Mouse (Mus musculus): Measurements from ENCODE around the gene Ppp2r1b. TPM values are rescaled to one million over a fixed set of nuclear protein-coding genes. Genes with fewer than 3 reads are reported as not detected.

Ppp2r1b gene
- polyA plus RNA-seq, 1 experiment from 2014 or later = 36.6 TPM

DNA sequence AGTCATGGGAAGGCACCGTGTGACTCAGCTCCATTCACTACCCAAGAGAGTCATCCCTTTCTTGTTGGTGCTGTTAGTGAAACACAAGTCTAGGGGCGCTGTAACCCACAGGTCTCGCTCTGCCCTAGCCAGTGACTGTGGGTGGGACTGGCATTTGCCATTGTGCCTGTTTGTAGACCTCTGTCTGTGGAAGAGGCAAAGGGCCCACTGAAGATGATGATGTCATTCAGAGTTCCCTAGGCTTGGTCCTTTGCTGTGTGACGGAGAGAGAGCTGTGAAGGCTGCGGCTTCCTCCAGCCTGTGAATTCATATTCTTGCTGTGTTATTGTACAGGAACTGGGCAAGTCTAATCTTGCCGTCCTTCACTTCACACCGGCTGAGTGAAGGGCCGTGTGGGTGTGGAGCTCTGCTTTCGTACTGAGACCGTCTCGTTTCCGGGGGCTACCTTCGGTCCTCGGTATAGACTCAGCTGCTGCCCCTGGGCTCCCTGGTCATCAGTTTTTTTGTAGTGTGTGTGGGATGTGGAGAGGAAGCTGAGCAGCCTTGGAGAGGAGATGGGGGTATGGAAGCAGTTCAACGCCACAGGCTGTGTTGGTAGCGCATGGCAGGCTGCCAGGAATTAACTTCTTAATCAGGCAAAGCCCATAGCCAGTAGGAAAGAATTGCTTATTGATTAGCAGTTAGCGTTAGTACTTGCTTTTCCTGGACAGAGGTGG is 7.7 kb downstream of the Ppp2r1b start:
- ATAC-seq (replicated peaks; ENCODE audit: low FRiP score, low read depth) = no peak
- H3K36me3 ChIP-seq (ENCODE audit: insufficient read depth, low read length) = no peaks in the 10 kb centered on the region
- no peak for TF ChIP-seq CTCF (IDR thresholded peaks at IDR 0.05; ENCODE audit: low read depth)
- H3K9me3 ChIP-seq (replicated peaks; ENCODE audit: low read length) = no peaks in the 10 kb centered on the region
- peak; percentile 24 for DNase-seq (ENCODE audit: low spot score)
- H3K27me3 ChIP-seq (ENCODE audit: insufficient read depth, low read length) = no peaks in the 10 kb centered on the region
- H3K4me3 ChIP-seq (replicated peaks; ENCODE audit: low read depth, low read length) = no peak overlapping the region
- H3K4me2 ChIP-seq (ENCODE audit: low read length) = peak overlapping the region; percentile 35; the same call in 1 of the 2 replicates
- no peak overlapping the region for H3K27ac ChIP-seq
- no peak overlapping the region for H3K9ac ChIP-seq (ENCODE audit: low read depth, low read length)
- H3K4me1 ChIP-seq (replicated peaks; ENCODE audit: insufficient read depth, low read length) = peaks cover 8% of the 10 kb centered on the region
- WGBS = 37% methylated on average over 17 of the region's 17 CpGs

DNA sequence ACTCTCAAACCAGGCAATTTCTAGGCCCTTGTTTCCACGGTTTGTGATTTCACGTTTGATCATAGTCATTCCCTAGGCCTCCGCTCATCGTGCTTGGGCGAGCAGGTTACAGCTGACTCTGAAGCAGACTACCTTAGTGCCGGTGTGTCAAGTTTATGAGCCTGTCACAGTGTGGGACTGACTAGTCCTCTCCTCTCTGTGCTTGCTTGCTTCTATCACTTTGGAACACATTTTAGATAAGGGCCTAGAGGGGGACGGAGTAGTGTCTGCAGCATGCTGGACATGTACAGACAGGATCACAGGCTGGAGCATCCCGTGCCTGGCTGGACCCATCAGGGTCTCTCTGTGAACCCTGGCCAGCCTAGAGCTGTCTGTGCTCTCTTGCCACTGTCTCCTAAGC is 9.3 kb downstream of the Ppp2r1b start:
- no peaks in the 10 kb centered on the region for H3K27me3 ChIP-seq (ENCODE audit: insufficient read depth, low read length)
- H3K36me3 ChIP-seq (ENCODE audit: insufficient read depth, low read length) = no peaks in the 10 kb centered on the region
- H3K27ac ChIP-seq = no peak overlapping the region
- H3K9me3 ChIP-seq (replicated peaks; ENCODE audit: low read length) = no peaks in the 10 kb centered on the region
- no peak overlapping the region for H3K4me2 ChIP-seq (ENCODE audit: low read length)
- ATAC-seq (replicated peaks; ENCODE audit: low FRiP score, low read depth) = no peak
- H3K9ac ChIP-seq (ENCODE audit: low read depth, low read length) = 0 out of 2 replicates have a peak overlapping the region, but pooled peaks have one; percentile 19
- DNase-seq (ENCODE audit: low spot score) = no peak
- TF ChIP-seq CTCF (IDR thresholded peaks at IDR 0.05; ENCODE audit: low read depth) = no peak
- peaks cover 8% of the 10 kb centered on the region for H3K4me1 ChIP-seq (replicated peaks; ENCODE audit: insufficient read depth, low read length)
- H3K4me3 ChIP-seq (replicated peaks; ENCODE audit: low read depth, low read length) = no peak overlapping the region
- 41% methylated on average over 8 of the region's 8 CpGs for WGBS

DNA sequence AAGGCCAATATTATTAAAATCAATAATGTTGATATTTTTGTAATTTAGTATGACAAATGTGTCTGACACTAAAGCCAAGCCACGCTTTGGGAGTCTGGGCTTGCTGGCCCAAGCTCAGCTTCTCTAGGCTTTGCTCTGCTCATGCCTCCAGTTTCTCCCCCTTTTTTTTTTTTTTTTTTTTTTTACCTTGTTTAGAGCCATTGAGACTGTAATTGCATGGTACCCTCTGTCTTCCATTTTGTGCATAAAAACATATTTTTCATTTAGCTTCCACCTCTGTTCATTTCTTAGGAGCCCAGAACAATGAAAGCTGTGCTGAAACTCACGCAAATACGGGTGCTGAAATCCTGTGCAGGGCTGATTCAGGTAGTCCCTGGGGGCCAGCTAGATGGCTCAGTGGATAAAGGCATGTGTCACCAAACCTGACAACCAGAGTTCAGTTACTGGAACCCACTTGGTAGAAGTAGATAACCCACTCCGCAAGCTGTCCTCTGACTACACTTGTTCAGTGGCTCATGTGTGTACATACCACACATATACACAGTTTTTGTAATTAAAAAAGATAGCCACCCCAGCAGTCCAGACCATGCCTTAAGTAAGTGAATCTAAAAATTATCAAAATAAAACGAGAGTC is 10.1 kb downstream of the Ppp2r1b start:
- Histone ChIP-seq H3K36me3 (ENCODE audit: insufficient read depth, low read length) (peaks cover 7% of the 10 kb centered on the region), H3K9ac (ENCODE audit: low read depth, low read length) (no peak overlapping the region), H3K4me3 (replicated peaks; ENCODE audit: low read depth, low read length) (no peak overlapping the region), H3K4me2 (ENCODE audit: low read length) (no peak overlapping the region), H3K27me3 (ENCODE audit: insufficient read depth, low read length) (no peaks in the 10 kb centered on the region), H3K9me3 (replicated peaks; ENCODE audit: low read length) (no peaks in the 10 kb centered on the region), H3K27ac (no peak overlapping the region), H3K4me1 (replicated peaks; ENCODE audit: insufficient read depth, low read length) (peaks cover 8% of the 10 kb centered on the region)
- no peak for TF ChIP-seq CTCF (IDR thresholded peaks at IDR 0.05; ENCODE audit: low read depth)
- 91% methylated on average over 5 of the region's 5 CpGs for WGBS
- no peak for DNase-seq (ENCODE audit: low spot score)
- no peak for ATAC-seq (replicated peaks; ENCODE audit: low FRiP score, low read depth)

DNA sequence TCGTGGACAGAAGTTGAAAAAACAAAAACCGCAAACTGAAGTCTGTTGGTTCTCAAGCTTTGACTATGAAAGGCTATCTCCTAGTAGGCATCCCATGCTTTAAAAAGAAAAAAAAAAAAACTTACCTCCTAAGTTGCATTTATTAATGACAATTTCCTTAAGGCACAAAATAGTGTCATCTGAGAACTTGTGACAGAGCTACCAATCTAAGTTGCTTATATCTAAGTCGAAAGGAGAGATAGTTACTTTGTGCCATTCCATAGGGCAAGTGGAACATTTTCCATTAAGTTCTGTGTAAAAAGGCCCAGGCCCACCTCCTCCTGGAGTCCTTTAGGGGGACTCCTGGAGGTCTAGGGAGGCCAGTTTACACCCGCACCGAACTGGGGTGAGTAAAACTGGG is 10.7 kb downstream of the Ppp2r1b start:
- WGBS = 61% methylated on average over 5 of the region's 5 CpGs
- no peak overlapping the region; the same call in 1 of the 2 replicates for H3K4me3 ChIP-seq (replicated peaks; ENCODE audit: low read depth, low read length)
- peaks cover 8% of the 10 kb centered on the region; the same call in 1 of the 2 replicates for H3K4me1 ChIP-seq (replicated peaks; ENCODE audit: insufficient read depth, low read length)
- DNase-seq (ENCODE audit: low spot score) (no peak), ATAC-seq (replicated peaks; ENCODE audit: low FRiP score, low read depth) (no peak)
- H3K9me3 ChIP-seq (replicated peaks; ENCODE audit: low read length) = no peaks in the 10 kb centered on the region
- peak overlapping the region; percentile 91; the same call in 1 of the 2 replicates for H3K4me2 ChIP-seq (ENCODE audit: low read length)
- no peak overlapping the region for H3K9ac ChIP-seq (ENCODE audit: low read depth, low read length)
- no peak for TF ChIP-seq CTCF (IDR thresholded peaks at IDR 0.05; ENCODE audit: low read depth)
- H3K27ac ChIP-seq = peak overlapping the region; percentile 70; the same call in 1 of the 2 replicates
- H3K36me3 ChIP-seq (ENCODE audit: insufficient read depth, low read length) = peaks cover 12% of the 10 kb centered on the region
- no peaks in the 10 kb centered on the region for H3K27me3 ChIP-seq (ENCODE audit: insufficient read depth, low read length)

DNA sequence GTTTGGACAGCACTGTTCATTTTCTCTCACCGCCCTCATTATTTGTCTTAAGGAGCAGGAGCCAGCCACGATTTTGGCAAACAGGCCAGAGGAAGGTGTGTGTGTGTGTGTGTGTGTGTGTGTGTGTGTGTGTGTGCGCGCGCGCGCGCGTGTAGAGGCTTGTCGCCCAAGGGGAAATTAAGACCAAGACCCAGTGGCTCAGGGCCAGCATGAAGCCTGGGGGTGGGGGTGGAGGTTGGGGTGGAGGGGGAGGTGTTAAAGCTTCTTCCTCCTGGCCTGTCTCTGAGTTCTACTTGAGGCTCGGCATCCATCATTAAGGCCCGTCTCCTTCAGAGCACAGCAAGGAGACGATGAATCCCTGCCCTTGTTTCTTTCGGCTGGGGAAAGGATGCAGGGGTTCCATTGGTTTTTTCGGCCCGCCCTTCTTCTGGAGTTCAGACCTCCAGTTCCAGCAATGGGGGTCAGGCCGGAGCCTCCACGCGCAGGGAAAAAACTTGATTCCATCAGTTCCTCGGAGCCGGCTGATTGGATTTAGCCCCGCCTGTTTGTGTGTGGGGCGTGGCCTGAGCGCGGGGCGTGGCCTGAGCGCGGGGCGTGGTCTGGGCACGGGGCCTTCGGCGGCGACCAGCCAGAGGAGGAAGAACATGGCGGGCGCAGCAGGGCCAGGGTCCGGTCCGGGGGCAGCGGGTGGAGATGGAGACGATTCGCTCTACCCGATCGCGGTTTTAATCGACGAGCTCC is 11.4 kb downstream of the Ppp2r1b start:
- H3K4me1 ChIP-seq (replicated peaks; ENCODE audit: insufficient read depth, low read length) = peaks cover 8% of the 10 kb centered on the region; the same call in 1 of the 2 replicates
- H3K9ac ChIP-seq (ENCODE audit: low read depth, low read length) = peak overlapping the region; percentile 84
- peaks cover 19% of the 10 kb centered on the region for H3K36me3 ChIP-seq (ENCODE audit: insufficient read depth, low read length)
- no peaks in the 10 kb centered on the region for H3K9me3 ChIP-seq (replicated peaks; ENCODE audit: low read length)
- 1% methylated on average over 45 of the region's 45 CpGs for WGBS
- peak overlapping the region; percentile 91 for H3K4me2 ChIP-seq (ENCODE audit: low read length)
- DNase-seq (ENCODE audit: low spot score) (peak; percentile 93), ATAC-seq (replicated peaks; ENCODE audit: low FRiP score, low read depth) (peak; percentile 89)
- TF ChIP-seq CTCF (IDR thresholded peaks at IDR 0.05; ENCODE audit: low read depth) = no peak
- peak overlapping the region; percentile 82 for H3K4me3 ChIP-seq (replicated peaks; ENCODE audit: low read depth, low read length)
- peak overlapping the region; percentile 79 for H3K27ac ChIP-seq
- H3K27me3 ChIP-seq (ENCODE audit: insufficient read depth, low read length) = no peaks in the 10 kb centered on the region

DNA sequence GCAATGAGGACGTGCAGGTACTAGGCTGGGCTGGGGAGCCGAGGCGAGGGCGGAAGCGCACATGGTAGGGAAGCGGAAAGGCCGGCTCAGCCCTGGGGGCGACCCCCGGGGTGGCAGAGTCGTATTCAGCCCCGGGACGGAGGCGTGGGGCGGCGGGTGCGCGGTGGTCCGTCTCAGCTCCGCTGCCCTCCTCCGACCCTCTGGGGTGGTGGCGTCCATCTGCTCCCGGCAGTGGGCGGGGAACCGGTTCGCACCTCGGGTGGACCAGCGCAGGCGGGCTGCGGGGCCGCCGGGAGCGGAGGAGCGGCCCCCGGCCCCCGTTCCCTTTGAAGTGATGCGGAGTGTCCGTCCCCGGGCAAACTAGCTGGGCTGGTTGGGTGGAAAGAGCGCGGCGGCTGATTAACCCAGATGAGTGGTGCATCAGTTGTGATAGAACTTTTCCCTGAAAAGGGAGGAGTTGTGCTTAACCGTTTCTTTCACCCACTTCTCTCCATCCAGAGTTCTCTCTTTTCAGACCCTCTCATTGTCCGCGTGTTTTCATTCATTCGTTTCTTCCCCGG is 12.1 kb downstream of the Ppp2r1b start:
- ATAC-seq (replicated peaks; ENCODE audit: low FRiP score, low read depth) = peak; percentile 68
- H3K4me2 ChIP-seq (ENCODE audit: low read length) = peak overlapping the region; percentile 91

More for the DNA sequence above, 12.1 kb downstream of the Ppp2r1b start:
- H3K27ac ChIP-seq = peak overlapping the region; percentile 79
- H3K27me3 ChIP-seq (ENCODE audit: insufficient read depth, low read length) = no peaks in the 10 kb centered on the region
- no peak for TF ChIP-seq CTCF (IDR thresholded peaks at IDR 0.05; ENCODE audit: low read depth)
- H3K36me3 ChIP-seq (ENCODE audit: insufficient read depth, low read length) = peaks cover 26% of the 10 kb centered on the region
- DNase-seq (ENCODE audit: low spot score) = peak; percentile 17
- H3K4me3 ChIP-seq (replicated peaks; ENCODE audit: low read depth, low read length) = peak overlapping the region; percentile 82
- H3K4me1 ChIP-seq (replicated peaks; ENCODE audit: insufficient read depth, low read length) = peaks cover 8% of the 10 kb centered on the region; the same call in 1 of the 2 replicates
- H3K9ac ChIP-seq (ENCODE audit: low read depth, low read length) = peak overlapping the region; percentile 84
- under 1% methylated on average over 46 of the region's 46 CpGs for WGBS
- no peaks in the 10 kb centered on the region for H3K9me3 ChIP-seq (replicated peaks; ENCODE audit: low read length)
